Comparison of ENCODE assay signal across 9 mouse cellular contexts in the genomic region with DNA sequence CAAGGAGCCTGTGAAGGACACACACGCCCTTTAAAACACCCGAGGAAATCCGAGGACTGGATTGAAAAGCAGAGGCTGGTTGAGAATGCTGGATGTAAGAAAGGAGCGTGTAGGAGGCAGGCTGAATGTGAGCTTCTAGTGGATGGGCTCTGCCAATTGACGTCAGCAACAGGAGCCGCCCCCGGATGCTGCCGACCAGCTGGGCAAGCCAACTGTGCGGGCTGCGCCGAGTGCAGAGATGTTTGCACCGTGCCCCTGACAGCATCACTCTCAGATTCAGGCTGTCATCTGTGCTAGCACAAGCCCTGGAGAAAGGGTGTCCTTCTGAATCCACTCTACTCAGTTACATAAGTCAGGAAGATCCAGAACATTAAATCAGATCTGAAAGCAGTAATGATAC. TPM values are rescaled to one million over a fixed set of nuclear protein-coding genes. Genes with fewer than 3 reads are reported as not detected.
DNase-seq lines count a peak whose midpoint lies in the region; ATAC-seq and TF ChIP-seq lines count a peak whose summit lies in the region.
"Had no signal": no experiment of that assay in that cellular context is flagged by ENCODE, and none has a peak within 500 bp of the region (broad histone marks: within the 10 kb centered on the region; RNA-seq: fewer than 3 reads in every experiment).

No protein-coding gene starts in this region.

- WGBS in hindbrain, postnatal 0 days, result 44% methylated on average over 12 of the region's 12 CpGs
- 61% methylated on average over 12 of the region's 12 CpGs for WGBS in hindbrain, embryonic 14.5 days

- no peaks in the 10 kb centered on the region for H3K36me3 ChIP-seq in hindbrain, postnatal 0 days (ENCODE audit: insufficient read depth, low read length)
- H3K36me3 ChIP-seq in hindbrain, embryonic 14.5 days (replicated peaks; ENCODE audit: control insufficient read depth, insufficient read depth), result no peaks in the 10 kb centered on the region
- H3K36me3 ChIP-seq: midbrain, embryonic 12.5 days had no signal

- intact Hi-C loops in left cerebral cortex, postnatal 25 days (cut with DNase I), result loop anchor here (1.0 kb wide), 2 partner anchors 20 to 37 kb away; a partner anchor contains a TSS

- H3K27ac ChIP-seq in hindbrain, postnatal 0 days, result no peak overlapping the region
- no peak overlapping the region for H3K27ac ChIP-seq in hindbrain, embryonic 14.5 days
- H3K27ac ChIP-seq: midbrain, embryonic 12.5 days had no signal

- no peak for TF ChIP-seq CTCF in hindbrain, postnatal 0 days (IDR thresholded peaks at IDR 0.05; ENCODE audit: low read depth)

- no peaks in the 10 kb centered on the region for H3K27me3 ChIP-seq in hindbrain, postnatal 0 days (ENCODE audit: insufficient read depth, low read length)
- H3K27me3 ChIP-seq in hindbrain, embryonic 14.5 days (ENCODE audit: control insufficient read depth, insufficient read depth, low read length), result no peaks in the 10 kb centered on the region

- no peak overlapping the region for H3K4me3 ChIP-seq in hindbrain, postnatal 0 days (ENCODE audit: low read length)
- no peak overlapping the region for H3K4me3 ChIP-seq in hindbrain, embryonic 14.5 days (replicated peaks; ENCODE audit: low read length)
- H3K4me3 ChIP-seq: midbrain, embryonic 12.5 days had no signal

- H3K4me2 ChIP-seq in hindbrain, postnatal 0 days (ENCODE audit: low read depth, low read length), result 0 out of 2 replicates have a peak overlapping the region, but pooled peaks have one; percentile 0
- H3K4me2 ChIP-seq in hindbrain, embryonic 14.5 days (replicated peaks), result no peak overlapping the region
- H3K4me2 ChIP-seq: midbrain, embryonic 12.5 days had no signal

- no peak overlapping the region for H3K9ac ChIP-seq in hindbrain, postnatal 0 days (replicated peaks; ENCODE audit: low read length)
- no peak overlapping the region for H3K9ac ChIP-seq in hindbrain, embryonic 14.5 days
- H3K9ac ChIP-seq: midbrain, embryonic 12.5 days had no signal

- no peaks in the 10 kb centered on the region for H3K4me1 ChIP-seq in hindbrain, postnatal 0 days (ENCODE audit: insufficient read depth, low read length)
- H3K4me1 ChIP-seq in hindbrain, embryonic 14.5 days (replicated peaks; ENCODE audit: control insufficient read depth, insufficient read depth, low read length), result no peaks in the 10 kb centered on the region
- H3K4me1 ChIP-seq: midbrain, embryonic 12.5 days had no signal

- ATAC-seq in hindbrain, postnatal 0 days, result no peak
- no peak for ATAC-seq in hindbrain, embryonic 14.5 days (ENCODE audit: low FRiP score)

- H3K9me3 ChIP-seq in hindbrain, postnatal 0 days (ENCODE audit: low read length), result no peaks in the 10 kb centered on the region
- no peaks in the 10 kb centered on the region for H3K9me3 ChIP-seq in hindbrain, embryonic 14.5 days (ENCODE audit: control insufficient read depth, low read length)
- H3K9me3 ChIP-seq: midbrain, embryonic 12.5 days had no signal

- peak; percentile 49 for DNase-seq in hindbrain, postnatal 0 days (ENCODE audit: low spot score)
- no peak for DNase-seq in hindbrain, embryonic 14.5 days (ENCODE audit: low spot score)
- peak; percentile 64 to 68 for DNase-seq in cerebellum, postnatal 14 days
- peak; percentile 66 for DNase-seq in heart, postnatal 4 days
- peak; percentile 92 to 99 for DNase-seq in left cerebral cortex, postnatal 25 days (ENCODE audit: low spot score in 2 of 2)
- DNase-seq in skeletal muscle tissue, adult 2 months (ENCODE audit: low read depth, low spot score), result peak; percentile 41
- no peak for DNase-seq in thymus, postnatal 10 days (ENCODE audit: low spot score in 2 of 2)
- no peak for DNase-seq in adipocyte (ENCODE audit: low spot score)

RNA-seq across cellular contexts. Expression of a gene that starts 37.3 kb away (rescaled TPM):
- 37.8 and 38.5 TPM in 2 replicates for total RNA-seq in hindbrain, postnatal 0 days (2014; rRNA removed)
- polyA plus RNA-seq in hindbrain, postnatal 0 days (2015; fragmentation: Nextera tagmentation; extraction: Ambion mirVana), result 8.2 and 8.4 TPM in 2 replicates
- polyA plus RNA-seq in hindbrain, embryonic 14.5 days (2014; fragmentation: Nextera tagmentation; extraction: Ambion mirVana), result 14.7 and 15.8 TPM in 2 replicates
- 1 to 10 TPM; 5.5 to 8.1 TPM for total RNA-seq in heart, postnatal 4 days (2021)
- total RNA-seq in left cerebral cortex, postnatal 25 days (2021), result 100 to 1,000 TPM in 1 of 2 experiments, 10 to 100 TPM in 1; 64.8 to 174 TPM

RNA-seq across cellular contexts. Expression of a gene that starts 53.6 kb away (rescaled TPM):
- 0.52 TPM in 1 of 2 replicates, not detected in the other for total RNA-seq in hindbrain, postnatal 0 days (2014; rRNA removed)
- polyA plus RNA-seq in hindbrain, postnatal 0 days (2015; fragmentation: Nextera tagmentation; extraction: Ambion mirVana), result 0.31 and 0.44 TPM in 2 replicates
- polyA plus RNA-seq in hindbrain, embryonic 14.5 days (2014; fragmentation: Nextera tagmentation; extraction: Ambion mirVana), result 0.22 and 0.27 TPM in 2 replicates
- total RNA-seq in heart, postnatal 4 days (2021), result not detected
- not detected for total RNA-seq in left cerebral cortex, postnatal 25 days (2021)

Comparison
In these comparisons a context has a peak if more than half of its experiments do, and no peak if none do; other contexts are left out.
1. DNase-seq: peak in hindbrain, postnatal 0 days (single experiment), cerebellum, postnatal 14 days (2 of 2), heart, postnatal 4 days (single experiment), left cerebral cortex, postnatal 25 days (2 of 2) and skeletal muscle tissue, adult 2 months (single experiment); none in hindbrain, embryonic 14.5 days (single experiment), thymus, postnatal 10 days (0 of 2) and adipocyte (single experiment).